Mouse (Mus musculus): ENCODE measurements around the gene Rfc5. TPM values are rescaled to one million over a fixed set of nuclear protein-coding genes. Genes with fewer than 3 reads are reported as not detected.

The Rfc5 gene
- polyA plus RNA-seq, 1 experiment from 2014 or later: 37.5 TPM

GRCm38 (mm10) chr5:117370592-117370991 is 18.3 kb downstream of the Rfc5 start:
- no peaks in the 10 kb centered on the region; the same call in 1 of the 2 replicates for H3K4me1 ChIP-seq (replicated peaks)
- peaks cover 99% of the 10 kb centered on the region for H3K36me3 ChIP-seq
- H3K9me3 ChIP-seq: no peaks in the 10 kb centered on the region
- 94% methylated on average over 10 of the region's 10 CpGs for WGBS
- no peak overlapping the region for H3K4me2 ChIP-seq
- ATAC-seq (ENCODE audit: low FRiP score): no peak
- H3K27me3 ChIP-seq: no peaks in the 10 kb centered on the region
- no peak overlapping the region for H3K4me3 ChIP-seq
- H3K27ac ChIP-seq: no peak overlapping the region; the same call in 1 of the 2 replicates
- H3K9ac ChIP-seq: no peak overlapping the region

GRCm38 (mm10) chr5:117367206-117367605 is 21.6 kb downstream of the Rfc5 start:
- no peak overlapping the region for H3K4me3 ChIP-seq
- no peaks in the 10 kb centered on the region for H3K27me3 ChIP-seq
- no peak overlapping the region for H3K9ac ChIP-seq
- H3K36me3 ChIP-seq: peaks cover 90% of the 10 kb centered on the region
- no peak overlapping the region for H3K4me2 ChIP-seq
- no peak overlapping the region for H3K27ac ChIP-seq
- 38% methylated on average over 8 of the region's 8 CpGs for WGBS
- H3K4me1 ChIP-seq (replicated peaks): peaks cover 11% of the 10 kb centered on the region
- no peak for ATAC-seq (ENCODE audit: low FRiP score)
- no peaks in the 10 kb centered on the region for H3K9me3 ChIP-seq

DNA sequence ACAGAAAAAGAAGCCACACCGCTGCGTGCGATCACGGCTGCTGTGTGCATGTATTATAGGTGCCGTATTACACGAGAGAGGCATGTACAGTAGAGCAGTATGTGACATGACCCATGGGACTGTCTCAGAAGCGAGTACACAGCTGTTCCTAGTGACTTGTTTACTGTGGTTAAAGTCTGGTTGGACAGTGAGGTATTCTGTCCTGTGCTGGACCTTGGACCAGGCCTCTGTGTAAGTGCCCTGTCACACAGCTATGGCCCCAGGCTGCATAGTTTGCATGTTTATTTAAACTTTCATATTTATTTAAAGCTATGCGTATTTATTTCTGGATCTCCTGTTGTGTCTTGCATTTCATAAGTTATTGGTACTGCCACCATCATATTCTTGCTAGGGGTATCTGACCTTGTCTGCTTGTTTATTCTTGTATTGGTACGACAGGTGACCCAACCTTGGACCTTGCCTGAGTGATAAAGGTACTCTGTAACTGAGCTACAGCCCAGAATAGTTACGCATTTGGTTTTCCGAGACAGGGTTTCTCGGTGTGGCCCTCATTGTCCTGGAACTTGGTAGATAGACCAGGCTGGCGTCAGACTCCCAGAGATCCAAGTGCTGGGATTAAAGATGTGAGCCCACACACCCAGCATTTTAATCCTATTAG is 22.8 kb downstream of the Rfc5 start:
- no peak overlapping the region for H3K9ac ChIP-seq
- H3K36me3 ChIP-seq: peaks cover 79% of the 10 kb centered on the region
- H3K27me3 ChIP-seq: no peaks in the 10 kb centered on the region
- WGBS: 94% methylated on average over 13 of the region's 13 CpGs
- no peak overlapping the region for H3K4me3 ChIP-seq
- H3K4me1 ChIP-seq (replicated peaks): peaks cover 21% of the 10 kb centered on the region
- no peak overlapping the region for H3K27ac ChIP-seq
- H3K9me3 ChIP-seq: no peaks in the 10 kb centered on the region
- no peak for ATAC-seq (ENCODE audit: low FRiP score)
- no peak overlapping the region for H3K4me2 ChIP-seq

GRCm38 (mm10) chr5:117364821-117365220 is 24.0 kb downstream of the Rfc5 start:
- Histone ChIP-seq H3K4me3 (no peak overlapping the region), H3K36me3 (peaks cover 66% of the 10 kb centered on the region), H3K9ac (no peak overlapping the region), H3K4me2 (no peak overlapping the region), H3K9me3 (no peaks in the 10 kb centered on the region), H3K4me1 (replicated peaks) (peaks cover 33% of the 10 kb centered on the region), H3K27me3 (no peaks in the 10 kb centered on the region), H3K27ac (no peak overlapping the region)
- 88% methylated on average over 3 of the region's 3 CpGs for WGBS
- ATAC-seq (ENCODE audit: low FRiP score): no peak

GRCm38 (mm10) chr5:117363066-117363782 is 25.6 kb downstream of the Rfc5 start:
- peaks cover 48% of the 10 kb centered on the region for H3K4me1 ChIP-seq (replicated peaks)
- H3K9ac ChIP-seq: no peak overlapping the region
- H3K27me3 ChIP-seq: no peaks in the 10 kb centered on the region
- no peak overlapping the region for H3K4me3 ChIP-seq
- H3K4me2 ChIP-seq: no peak overlapping the region
- no peaks in the 10 kb centered on the region for H3K9me3 ChIP-seq
- 62% methylated on average over 15 of the region's 15 CpGs for WGBS
- peaks cover 51% of the 10 kb centered on the region for H3K36me3 ChIP-seq
- no peak for ATAC-seq (ENCODE audit: low FRiP score)
- H3K27ac ChIP-seq: no peak overlapping the region

- Histone ChIP-seq H3K27ac (no peak overlapping the region), H3K9me3 (no peaks in the 10 kb centered on the region), H3K4me3 (no peak overlapping the region), H3K9ac (no peak overlapping the region), H3K4me2 (no peak overlapping the region), H3K27me3 (no peaks in the 10 kb centered on the region), H3K36me3 (peaks cover 34% of the 10 kb centered on the region), H3K4me1 (replicated peaks) (peaks cover 52% of the 10 kb centered on the region)
- no peak for ATAC-seq (ENCODE audit: low FRiP score)
- 81% methylated on average over 4 of the region's 4 CpGs for WGBS
Observed at GRCm38 (mm10) chr5:117361590-117361989, 27.3 kb downstream of the Rfc5 start.

GRCm38 (mm10) chr5:117360631-117361541 is 28.0 kb downstream of the Rfc5 start:
- Histone ChIP-seq H3K9ac (0 out of 2 replicates have a peak overlapping the region, but pooled peaks have one; percentile 15), H3K4me3 (no peak overlapping the region), H3K36me3 (peaks cover 28% of the 10 kb centered on the region), H3K9me3 (no peaks in the 10 kb centered on the region), H3K27ac (no peak overlapping the region), H3K4me1 (replicated peaks) (peaks cover 59% of the 10 kb centered on the region), H3K27me3 (no peaks in the 10 kb centered on the region), H3K4me2 (peak overlapping the region; percentile 3; the same call in 1 of the 2 replicates)
- WGBS: 45% methylated on average over 13 of the region's 13 CpGs
- ATAC-seq (ENCODE audit: low FRiP score): no peak

DNA sequence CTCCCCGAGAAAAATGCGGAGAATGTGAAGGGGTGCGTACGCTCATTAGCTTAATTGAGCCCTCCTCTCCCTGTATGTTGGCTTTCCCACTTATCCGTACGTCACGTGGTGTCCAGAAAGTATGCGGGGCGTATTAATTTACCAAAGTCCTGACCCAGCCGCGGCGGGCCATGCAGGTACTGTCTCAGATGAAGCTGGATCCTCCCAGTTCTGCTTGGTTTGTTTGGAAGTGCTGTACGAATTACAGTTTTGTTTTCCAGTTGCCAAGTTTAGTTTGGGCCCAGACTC is 28.7 kb downstream of the Rfc5 start:
- H3K27ac ChIP-seq: no peak overlapping the region
- H3K27me3 ChIP-seq: no peaks in the 10 kb centered on the region
- 0 out of 2 replicates have a peak overlapping the region, but pooled peaks have one; percentile 3 for H3K4me2 ChIP-seq
- H3K9me3 ChIP-seq: no peaks in the 10 kb centered on the region
- peaks cover 21% of the 10 kb centered on the region for H3K36me3 ChIP-seq
- H3K9ac ChIP-seq: 0 out of 2 replicates have a peak overlapping the region, but pooled peaks have one; percentile 15
- no peak for ATAC-seq (ENCODE audit: low FRiP score)
- H3K4me1 ChIP-seq (replicated peaks): peaks cover 66% of the 10 kb centered on the region
- WGBS: 65% methylated on average over 13 of the region's 13 CpGs
- H3K4me3 ChIP-seq: no peak overlapping the region

GRCm38 (mm10) chr5:117359497-117360227 is 29.2 kb downstream of the Rfc5 start:
- peaks cover 66% of the 10 kb centered on the region for H3K4me1 ChIP-seq (replicated peaks)
- H3K9me3 ChIP-seq: no peaks in the 10 kb centered on the region
- no peak for ATAC-seq (ENCODE audit: low FRiP score)
- H3K4me2 ChIP-seq: 0 out of 2 replicates have a peak overlapping the region, but pooled peaks have one; percentile 3
- H3K36me3 ChIP-seq: peaks cover 16% of the 10 kb centered on the region
- H3K4me3 ChIP-seq: no peak overlapping the region
- no peak overlapping the region for H3K27ac ChIP-seq
- WGBS: 44% methylated on average over 7 of the region's 7 CpGs
- 0 out of 2 replicates have a peak overlapping the region, but pooled peaks have one; percentile 15 for H3K9ac ChIP-seq
- H3K27me3 ChIP-seq: no peaks in the 10 kb centered on the region

GRCm38 (mm10) chr5:117358725-117359124 is 30.1 kb downstream of the Rfc5 start:
- H3K4me1 ChIP-seq (replicated peaks): peaks cover 66% of the 10 kb centered on the region
- no peak for ATAC-seq (ENCODE audit: low FRiP score)
- peaks cover 6% of the 10 kb centered on the region for H3K36me3 ChIP-seq
- H3K27ac ChIP-seq: no peak overlapping the region; the same call in 1 of the 2 replicates
- no peak overlapping the region for H3K9ac ChIP-seq
- peak overlapping the region; percentile 98 for H3K4me3 ChIP-seq
- peak overlapping the region; percentile 88 for H3K4me2 ChIP-seq
- no peaks in the 10 kb centered on the region for H3K27me3 ChIP-seq
- WGBS: 40% methylated on average over 11 of the region's 11 CpGs
- no peaks in the 10 kb centered on the region for H3K9me3 ChIP-seq

DNA sequence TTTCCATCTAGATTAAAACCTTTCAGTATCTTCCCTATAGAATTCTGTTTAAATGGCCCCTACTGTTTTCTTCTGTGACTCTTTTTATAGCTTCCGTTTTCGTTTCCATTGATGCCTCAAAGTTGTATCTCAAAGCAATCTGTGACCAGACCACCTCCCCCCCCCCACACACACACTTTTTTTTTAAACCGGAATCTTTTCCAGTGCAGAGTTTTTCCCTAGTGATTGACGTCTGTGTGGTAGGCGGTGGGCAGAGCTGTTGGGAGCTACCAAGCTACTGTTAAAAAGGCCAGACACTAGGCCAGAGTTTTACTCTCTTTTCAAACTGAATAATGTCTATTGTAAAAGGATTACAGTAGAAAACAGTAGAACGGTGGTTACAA is 30.6 kb downstream of the Rfc5 start:
- Histone ChIP-seq H3K4me2 (peak overlapping the region; percentile 88), H3K9ac (peak overlapping the region; percentile 99), H3K36me3 (peaks cover 1% of the 10 kb centered on the region), H3K4me3 (peak overlapping the region; percentile 98), H3K4me1 (replicated peaks) (peaks cover 64% of the 10 kb centered on the region), H3K27ac (peak overlapping the region; percentile 96), H3K9me3 (no peaks in the 10 kb centered on the region), H3K27me3 (no peaks in the 10 kb centered on the region)
- ATAC-seq (ENCODE audit: low FRiP score): no peak
- 5% methylated on average over 6 of the region's 6 CpGs for WGBS

All from hindbrain, embryonic 13.5 days (tissue).